Mouse (Mus musculus) liver, embryonic 16.5 days (tissue): ENCODE data around the gene Serf1. TPM values are rescaled to one million over a fixed set of nuclear protein-coding genes. Genes with fewer than 3 reads are reported as not detected.
A peak's percentile ranks its signal among the peaks of the same experiment; 100 is the strongest.
"Not testable (repeated sequence)": the region's sequence is repeated elsewhere in the genome, so short reads cannot be mapped to it uniquely, and the experiment has no call there.

Experiments used
- ATAC-seq: fragments of 200-750 bp; cut with Nextera tagmentation; 2 replicates; pipeline ENCODE4 v1.8.0; 2017; ENCODE audit warnings: low read depth, mild to moderate bottlenecking, moderate number of reproducible peaks, moderate library complexity
- H3K27ac ChIP-seq: fragments of 300-500 bp; sonication (generic); 2 replicates; pipeline ENCODE4 v1.5.1; 2014; ENCODE audit warnings: mild to moderate bottlenecking, low read length
- H3K27me3 ChIP-seq: fragments of 300-500 bp; sonication (generic); 2 replicates; pipeline ENCODE4 v1.6.1; 2014; ENCODE audit warnings: low read depth, low read length, mixed read lengths; ENCODE audit not compliant: control insufficient read depth, insufficient read depth
- H3K36me3 ChIP-seq: fragments of 300-500 bp; sonication (generic); 2 replicates; pipeline ENCODE4 v1.6.1; 2014; ENCODE audit warnings: mild to moderate bottlenecking; ENCODE audit not compliant: control insufficient read depth, insufficient read depth
- H3K4me1 ChIP-seq: fragments of 300-500 bp; sonication (generic); 2 replicates; pipeline ENCODE4 v1.6.1; 2014; ENCODE audit warnings: low read depth, low read length, mixed read lengths; ENCODE audit not compliant: control insufficient read depth
- H3K4me2 ChIP-seq: fragments of 300-500 bp; sonication (generic); 2 replicates; pipeline ENCODE4 v1.6.1; 2014; ENCODE audit warnings: low read depth, low read length, mixed read lengths
- H3K4me3 ChIP-seq: fragments of 300-500 bp; sonication (generic); 2 replicates; pipeline ENCODE4 v1.5.1; 2014; ENCODE audit warnings: low read depth, mild to moderate bottlenecking, low read length
- H3K9ac ChIP-seq: fragments of 300-500 bp; sonication (generic); 2 replicates; pipeline ENCODE4 v1.6.1; 2014; ENCODE audit warnings: low read depth, low read length
- H3K9me3 ChIP-seq: fragments of 300-500 bp; sonication (generic); replicated peaks from 2 replicates; pipeline ENCODE4 v1.6.1; 2016; ENCODE audit warnings: low read length; ENCODE audit not compliant: control insufficient read depth
- WGBS: fragments of 180-500 bp; shearing (Covaris S2); extraction: QIAGEN DNeasy Blood & Tissue Kit; methylation state at CpG from one replicate; pipeline ENCODE4 v1.1.7; 2014; ENCODE audit not compliant: insufficient replicate concordance; 5-methylcytosine and 5-hydroxymethylcytosine counted together
- polyA plus RNA-seq: library from polyadenylated mRNA; unstranded; fragments of >200 nt; fragmentation: Nextera tagmentation; extraction: Ambion mirVana; gene quantifications from 2 replicates; pipeline ENCODE4 v1.2.1, GENCODE M21; 2015

Gene Serf1
- polyA plus RNA-seq, 1 experiment from 2014 or later, result 15.3 TPM

GRCm38 (mm10) chr13:100123970-100124369, 16.2 kb downstream of the Serf1 start:
- Histone ChIP-seq H3K36me3 (peaks cover 10% of the 10 kb centered on the region), H3K27me3 (no peaks in the 10 kb centered on the region), H3K27ac (no peak overlapping the region), H3K9ac (no peak overlapping the region), H3K9me3 (no peaks in the 10 kb centered on the region), H3K4me2 (peak overlapping the region; percentile 83), H3K4me3 (peak overlapping the region; percentile 97), H3K4me1 (peaks cover 10% of the 10 kb centered on the region)
- 75% methylated on average over 3 of the region's 3 CpGs for WGBS
- no peak for ATAC-seq

- H3K4me3 ChIP-seq, result peak within 1 kb of the TSS; percentile 97
- H3K36me3 ChIP-seq, result peaks cover 11% of the 10 kb centered on the region
- H3K9ac ChIP-seq, result peak within 1 kb of the TSS; percentile 86
- no peaks in the 10 kb centered on the region for H3K27me3 ChIP-seq
- peak within 1 kb of the TSS; percentile 41; the same call in 1 of the 2 replicates for H3K27ac ChIP-seq
- 4% methylated on average over 42 of the region's 42 CpGs for WGBS
- peak within 1 kb of the TSS; percentile 83 for H3K4me2 ChIP-seq
- peaks cover 10% of the 10 kb centered on the region for H3K4me1 ChIP-seq
- peak; percentile 97 for ATAC-seq
- no peaks in the 10 kb centered on the region for H3K9me3 ChIP-seq
Measured at GRCm38 (mm10) chr13:100124423-100125257, 16.8 kb downstream of the Serf1 start, which contains the start of gene Smn1. Gene Smn1 (plus strand): TSS chr13:100124852.

GRCm38 (mm10) chr13:100125258-100125643, 17.4 kb downstream of the Serf1 start:
- whole genome bisulfite sequencing, result under 1% methylated on average over 10 of the region's 10 CpGs
- Histone ChIP-seq H3K4me1 (peaks cover 10% of the 10 kb centered on the region), H3K4me3 (peak overlapping the region; percentile 97), H3K27ac (0 out of 2 replicates have a peak overlapping the region, but pooled peaks have one; percentile 41), H3K9ac (peak overlapping the region; percentile 86), H3K4me2 (peak overlapping the region; percentile 83), H3K9me3 (no peaks in the 10 kb centered on the region), H3K27me3 (no peaks in the 10 kb centered on the region), H3K36me3 (peaks cover 11% of the 10 kb centered on the region)
- no peak for ATAC-seq

GRCm38 (mm10) chr13:100141646-100142314, 34.0 kb downstream of the Serf1 start:
- no peak overlapping the region for H3K4me3 ChIP-seq
- ATAC-seq, result no peak
- H3K4me2 ChIP-seq, result no peak overlapping the region
- H3K27me3 ChIP-seq, result no peaks in the 10 kb centered on the region
- 79% methylated on average over 8 of the region's 8 CpGs for WGBS
- no peak overlapping the region for H3K27ac ChIP-seq
- H3K36me3 ChIP-seq, result peaks cover 13% of the 10 kb centered on the region
- no peaks in the 10 kb centered on the region for H3K9me3 ChIP-seq
- H3K9ac ChIP-seq, result no peak overlapping the region
- H3K4me1 ChIP-seq, result no peaks in the 10 kb centered on the region

GRCm38 (mm10) chr13:100152659-100153058, 44.8 kb downstream of the Serf1 start:
- 19% methylated on average over 1 of the region's 1 CpGs for WGBS
- H3K9ac ChIP-seq, result no peak overlapping the region
- no peaks in the 10 kb centered on the region; the same call in 1 of the 2 replicates for H3K4me1 ChIP-seq
- no peak overlapping the region for H3K4me2 ChIP-seq
- H3K36me3 ChIP-seq, result no peaks in the 10 kb centered on the region
- H3K27me3 ChIP-seq, result no peaks in the 10 kb centered on the region
- peak; percentile 58; the same call in 1 of the 2 replicates for ATAC-seq
- no peaks in the 10 kb centered on the region for H3K9me3 ChIP-seq
- no peak overlapping the region for H3K4me3 ChIP-seq
- no peak overlapping the region; the same call in 1 of the 2 replicates for H3K27ac ChIP-seq

GRCm38 (mm10) chr13:100156624-100157023, 48.8 kb downstream of the Serf1 start:
- no peaks in the 10 kb centered on the region; the same call in 1 of the 2 replicates for H3K4me1 ChIP-seq
- no peaks in the 10 kb centered on the region for H3K9me3 ChIP-seq
- 81% methylated on average over 3 of the region's 3 CpGs for whole genome bisulfite sequencing
- ATAC-seq, result no peak
- H3K27me3 ChIP-seq, result no peaks in the 10 kb centered on the region
- no peak overlapping the region for H3K27ac ChIP-seq
- H3K4me2 ChIP-seq, result no peak overlapping the region
- H3K36me3 ChIP-seq, result no peaks in the 10 kb centered on the region
- no peak overlapping the region for H3K4me3 ChIP-seq
- no peak overlapping the region for H3K9ac ChIP-seq

GRCm38 (mm10) chr13:100161171-100161870, 53.5 kb downstream of the Serf1 start:
- not testable (repeated sequence) for H3K4me1 ChIP-seq, H3K36me3 ChIP-seq, H3K27ac ChIP-seq, H3K27me3 ChIP-seq, H3K9ac ChIP-seq, H3K4me2 ChIP-seq, H3K4me3 ChIP-seq, H3K9me3 ChIP-seq, ATAC-seq
- WGBS, result 59% methylated on average over 11 of the region's 11 CpGs

- not testable (repeated sequence) for ATAC-seq, H3K36me3 ChIP-seq, H3K9ac ChIP-seq, H3K4me2 ChIP-seq, H3K4me3 ChIP-seq, H3K9me3 ChIP-seq, H3K27me3 ChIP-seq, H3K27ac ChIP-seq, H3K4me1 ChIP-seq
Measured at GRCm38 (mm10) chr13:100162467-100162866, 54.7 kb downstream of the Serf1 start.
